Mouse (Mus musculus) kidney, adult 9 months (tissue): ENCODE measurements at regions not wholly inside any gene's neighbourhood (a gene's known extent, or its start where the extent isn't known, plus 50 kb on each side); places are given as distances from the start of the nearest gene placed in this dataset.
A peak's percentile ranks its signal among the peaks of the same experiment; 100 is the strongest.
"Not testable (repeated sequence)": the region's sequence is repeated elsewhere in the genome, so short reads cannot be mapped to it uniquely, and the experiment has no call there.

ENCODE experiments used
- DNase-seq: peaks from one replicate; pipeline ENCODE4 v3.0.0; 2022

DNA sequence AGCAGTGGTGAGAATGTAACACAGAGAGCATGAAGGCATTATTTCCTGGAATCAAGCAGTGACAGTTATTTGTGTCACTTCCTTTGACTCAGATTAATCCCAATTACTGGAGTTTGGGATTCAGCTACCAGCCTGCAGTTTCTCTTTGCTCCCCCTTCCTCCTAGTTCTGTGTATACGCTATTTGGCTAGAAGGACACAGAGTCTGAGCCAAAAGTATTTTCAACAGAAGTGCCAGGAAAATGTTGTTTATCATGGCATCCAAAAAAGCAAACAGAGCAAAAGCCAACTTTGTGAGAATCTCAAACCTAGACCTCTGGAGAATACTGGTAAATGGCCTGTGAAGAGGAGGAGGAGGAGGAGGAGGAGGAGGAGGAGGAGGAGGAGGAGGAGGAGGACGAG lies 600.4 kb downstream of the Crisp4 start:
- no peak for DNase-seq

DNA sequence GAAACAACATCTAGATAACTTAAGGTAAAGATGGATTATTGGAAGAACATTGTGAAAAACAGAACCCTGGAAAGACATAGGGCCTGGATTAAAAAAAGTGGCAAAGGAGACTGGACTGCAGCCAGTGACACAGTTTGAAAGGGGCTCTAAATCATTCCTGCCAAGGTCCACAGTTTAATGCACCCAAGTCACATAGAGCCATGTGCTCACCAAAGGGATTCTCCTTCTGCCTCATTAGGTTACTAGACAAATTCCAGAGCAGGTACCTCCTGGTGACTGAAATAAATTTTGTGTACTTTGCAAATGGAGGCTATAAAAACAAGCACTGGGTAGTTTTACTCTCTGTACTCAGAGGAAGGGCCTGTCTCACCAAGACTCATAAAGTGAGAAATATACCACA lies 607.5 kb downstream of the Crisp4 start:
- no peak for DNase-seq

DNA sequence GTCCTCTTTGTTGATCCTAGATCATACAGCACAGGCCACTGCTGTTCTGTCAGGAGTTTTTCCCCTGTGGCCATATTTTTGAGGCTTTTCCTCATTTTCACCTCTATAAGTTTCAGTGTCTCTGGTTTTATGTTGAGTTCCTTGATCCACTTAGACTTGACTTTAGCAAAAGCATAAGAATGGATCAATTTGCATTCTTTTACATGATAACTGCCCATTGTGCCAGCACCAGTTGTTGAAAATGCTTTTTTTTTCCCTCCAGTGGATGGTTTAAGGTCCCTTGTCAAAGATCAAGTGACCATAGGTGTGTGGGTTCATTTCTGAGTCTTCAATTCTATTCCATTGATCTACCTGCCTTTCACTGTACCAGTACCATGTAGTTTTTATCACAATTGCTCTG lies 614.4 kb downstream of the Crisp4 start:
- DNase-seq: not testable (repeated sequence)

DNA sequence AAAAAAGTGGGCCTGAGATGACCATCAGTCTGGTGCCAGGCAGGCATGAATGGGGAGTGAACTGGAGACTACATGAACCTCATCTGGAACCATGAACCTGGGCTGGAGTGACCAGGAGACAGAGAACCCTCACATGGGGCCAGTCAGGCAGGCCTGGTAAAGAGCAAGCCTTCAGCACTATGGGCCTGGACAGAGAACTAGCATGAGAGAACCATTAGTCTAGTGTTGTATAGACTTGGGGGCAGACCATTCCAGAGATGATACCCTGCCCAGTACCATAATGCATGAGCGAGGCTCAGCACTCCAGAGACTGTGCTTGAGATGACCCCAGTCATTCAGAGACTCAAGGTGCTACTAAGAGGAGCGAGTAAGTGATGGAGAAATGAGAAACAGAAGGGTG lies 625.6 kb downstream of the Crisp4 start:
- DNase-seq: no peak

DNA sequence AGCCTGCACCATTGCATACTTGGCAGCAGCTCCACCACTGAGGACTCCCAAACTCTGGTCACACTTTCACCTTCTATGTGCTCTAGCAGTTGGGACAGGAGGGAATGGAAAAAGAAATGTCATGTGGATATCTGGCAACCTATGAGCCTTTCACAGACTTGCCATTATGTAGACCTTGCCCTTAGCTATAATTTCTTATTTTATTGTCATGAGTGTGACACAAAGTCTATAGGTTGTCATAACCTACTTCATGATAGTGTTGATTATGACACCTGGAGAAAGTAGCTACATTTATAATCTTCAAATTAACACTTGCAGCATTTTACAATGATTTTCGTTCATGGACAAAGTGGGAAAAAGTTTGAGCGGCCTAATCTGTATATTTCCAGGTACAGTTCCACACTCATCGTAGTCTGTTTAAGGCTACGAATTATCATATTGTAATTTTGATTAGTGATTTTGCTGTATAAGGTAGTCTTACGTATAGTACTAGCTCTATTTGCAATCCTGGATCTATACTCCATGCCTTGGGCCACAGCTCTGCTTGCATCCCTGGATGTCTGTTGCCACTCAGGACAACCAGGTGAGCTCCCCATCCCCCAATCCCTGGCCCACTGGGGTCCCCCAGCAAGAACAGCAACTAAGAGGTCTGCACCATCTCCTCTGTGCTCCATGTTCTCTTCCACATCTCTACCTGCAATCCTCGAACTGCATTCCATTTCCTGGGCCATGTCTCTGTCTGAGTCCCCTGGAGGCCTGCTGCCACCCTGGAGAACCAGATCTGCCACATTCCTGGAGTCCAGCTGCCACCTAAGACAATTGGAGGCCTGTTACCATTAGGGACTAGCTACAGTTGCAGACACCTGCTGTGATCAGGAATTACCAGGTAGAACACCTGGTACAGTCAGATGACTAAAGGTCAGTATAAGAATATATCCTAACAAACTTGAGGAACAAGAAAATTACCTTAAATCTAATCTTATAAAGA lies 639.3 kb downstream of the Crisp4 start:
- DNase-seq: no peak

DNA sequence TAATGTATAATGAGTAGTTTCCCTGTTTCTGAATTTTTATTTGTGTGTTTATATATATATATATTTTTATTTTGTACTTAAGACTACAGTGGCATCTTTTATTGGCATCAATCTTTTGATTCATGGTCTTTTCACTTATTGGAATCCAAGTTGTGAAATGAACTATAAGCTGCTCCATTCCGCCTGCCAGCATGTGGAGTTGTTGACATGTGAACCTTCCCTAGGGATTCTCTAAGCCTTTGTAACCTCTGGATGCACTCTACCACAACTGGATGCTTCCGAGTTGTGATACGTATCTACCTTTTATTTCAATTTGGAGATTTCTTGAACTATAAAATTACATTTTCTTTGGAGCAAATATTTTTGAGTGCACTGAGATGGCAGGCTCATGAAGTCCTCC lies 652.1 kb downstream of the Crisp4 start:
- no peak for DNase-seq

DNA sequence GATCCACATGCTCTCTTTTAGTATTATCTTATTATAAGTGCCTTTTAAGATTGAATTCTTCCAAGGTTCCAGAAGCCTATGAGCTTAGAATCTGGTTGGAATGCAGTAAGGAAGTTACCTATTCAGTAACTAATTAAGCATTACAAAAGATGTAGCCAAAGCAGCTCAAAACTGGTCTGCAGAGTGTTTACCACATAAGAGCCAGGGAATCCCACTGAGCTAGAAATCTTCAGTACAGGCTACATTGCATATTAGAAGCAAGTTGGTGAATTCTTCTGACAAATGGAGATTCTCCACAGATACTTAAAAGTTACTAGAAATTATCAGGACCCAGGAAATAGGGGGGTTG lies 655.9 kb downstream of the Crisp4 start:
- not testable (repeated sequence) for DNase-seq

DNA sequence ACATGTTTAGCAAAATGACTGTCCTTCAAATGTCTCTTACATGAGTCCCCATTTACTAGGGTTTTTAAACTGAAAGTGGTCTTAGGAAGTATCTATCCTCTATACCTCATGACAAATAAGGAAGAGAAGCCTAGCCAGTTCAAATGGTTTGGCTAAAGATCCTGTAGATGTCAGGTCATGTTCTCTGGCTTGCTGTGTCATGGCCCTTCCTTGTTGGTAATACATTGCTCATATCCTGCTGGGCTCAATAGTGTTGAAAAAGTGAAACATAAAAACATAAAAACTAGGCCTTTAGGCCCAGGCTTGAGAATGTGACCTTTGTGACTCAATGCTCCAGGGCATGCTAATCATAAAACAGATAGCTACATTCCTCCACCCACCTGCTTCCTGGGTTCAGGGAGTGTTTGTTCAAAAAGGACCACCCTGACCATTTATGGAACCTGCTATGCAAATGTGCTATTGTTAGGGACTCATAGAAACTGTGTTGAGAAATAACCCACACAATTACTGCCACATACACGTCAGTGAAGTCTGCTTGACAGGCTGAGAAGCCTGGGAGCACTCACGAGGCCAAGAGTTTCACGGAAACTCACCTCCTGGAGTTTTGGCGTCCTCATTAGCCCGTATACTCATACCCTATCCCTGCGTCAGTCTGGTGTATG lies 656.4 kb downstream of the Crisp4 start:
- DNase-seq: not testable (repeated sequence)

DNA sequence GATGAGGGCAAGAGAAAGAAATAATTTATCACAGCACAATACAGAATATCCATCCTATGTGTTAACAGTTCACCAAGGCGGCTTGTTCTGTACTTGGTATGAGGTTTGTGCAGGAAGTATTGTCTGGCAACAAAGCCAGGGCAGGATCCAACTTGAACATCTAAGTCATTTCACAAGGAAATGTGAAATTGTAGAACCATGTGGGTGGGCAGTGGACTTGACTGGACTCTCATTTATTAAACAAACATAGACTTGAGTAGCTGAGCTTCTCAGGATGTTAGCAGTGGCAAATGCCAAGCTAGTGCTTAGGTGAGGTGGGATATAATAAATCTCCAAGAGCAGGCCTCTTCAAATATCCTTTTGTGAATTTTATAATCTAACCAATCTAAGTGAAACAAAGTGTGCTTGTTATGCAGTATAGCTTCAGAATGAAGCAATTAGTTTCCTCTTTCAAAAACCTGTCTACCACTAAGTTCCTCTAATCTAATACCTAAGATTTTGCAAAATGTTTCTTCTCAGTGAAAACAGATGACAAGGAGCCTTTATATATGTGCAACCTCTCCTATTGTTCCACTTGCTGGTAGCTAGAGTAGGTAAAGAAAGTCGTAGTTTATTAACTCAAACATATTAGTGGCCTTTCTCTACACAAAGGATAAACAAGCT lies 694.4 kb downstream of the Crisp4 start:
- DNase-seq: no peak

DNA sequence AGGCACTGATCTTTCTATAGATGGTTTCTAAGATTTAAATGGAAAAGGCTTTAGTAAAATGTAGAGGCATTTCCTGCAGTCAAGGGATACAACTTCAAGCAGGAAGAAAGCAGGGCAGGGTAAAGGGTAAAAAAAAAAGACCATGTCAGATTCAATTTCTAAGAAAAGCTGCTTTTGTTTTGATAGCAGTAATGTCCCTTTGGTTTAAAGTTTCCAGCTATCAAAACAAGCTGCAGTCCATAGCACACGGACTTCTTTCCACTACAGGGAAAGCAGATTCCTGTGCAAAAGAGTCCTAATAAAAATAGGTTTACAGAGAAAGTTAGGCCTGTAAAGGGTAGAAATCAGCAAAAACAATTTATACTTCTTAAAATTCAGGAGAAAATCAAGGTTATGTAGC lies 695.0 kb downstream of the Crisp4 start:
- peak; percentile 2 for DNase-seq

DNA sequence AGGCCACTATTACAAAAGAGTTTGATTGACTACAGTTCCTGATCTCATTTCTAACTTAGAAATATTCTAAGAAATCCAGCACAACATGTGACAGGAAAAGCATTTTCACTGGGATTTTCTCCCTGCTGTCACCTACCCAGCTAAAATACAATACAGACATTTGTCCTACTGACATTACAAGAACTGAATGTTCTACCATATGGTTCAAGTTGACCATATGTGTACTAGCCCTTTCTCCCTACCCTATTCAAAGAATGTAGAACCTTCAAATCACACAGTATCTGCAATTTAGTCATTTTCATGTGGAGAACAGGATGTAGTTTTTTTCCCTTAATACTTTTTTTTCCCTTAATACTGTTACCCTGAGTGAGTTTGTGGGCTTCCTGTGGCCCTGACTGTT lies 695.4 kb downstream of the Crisp4 start:
- DNase-seq: no peak

DNA sequence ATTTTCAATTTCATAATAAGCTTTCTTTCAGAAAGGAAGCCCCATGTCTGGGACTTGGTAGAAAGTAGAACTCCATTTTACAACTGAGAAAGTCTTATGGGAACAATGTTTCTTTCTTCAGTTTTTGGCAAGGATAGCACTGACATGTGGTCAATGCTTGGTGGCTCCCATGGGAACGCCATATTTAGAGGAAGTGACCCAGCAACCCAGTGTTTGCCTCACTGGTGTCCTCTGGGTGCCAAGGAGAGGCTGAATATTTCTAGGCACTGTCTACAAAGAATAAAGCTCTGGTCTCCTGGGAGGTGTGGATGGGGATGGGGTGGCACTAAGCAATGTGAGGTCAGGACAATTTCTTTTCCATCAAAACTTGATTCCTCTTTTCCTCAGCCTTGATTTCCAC lies 696.4 kb downstream of the Crisp4 start:
- peak; percentile 2 for DNase-seq

DNA sequence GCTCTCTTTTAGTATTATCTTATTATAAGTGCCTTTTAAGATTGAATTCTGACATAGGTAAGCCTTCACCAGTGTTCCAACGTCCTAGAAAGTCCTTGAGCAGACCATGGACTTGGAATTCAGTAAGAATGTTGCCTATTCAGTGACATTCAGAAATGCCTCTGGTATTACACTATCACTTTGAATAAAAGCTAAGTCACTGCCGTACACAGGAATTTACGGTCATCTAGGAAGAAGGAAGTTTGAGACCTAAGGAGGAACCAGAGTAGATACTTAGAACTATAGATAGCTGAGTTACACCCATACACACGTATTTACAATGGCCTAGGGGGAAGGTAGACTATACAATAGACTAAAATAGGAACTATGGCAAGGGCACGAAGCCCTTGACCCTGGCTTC lies 711.6 kb downstream of the Crisp4 start:
- not testable (repeated sequence) for DNase-seq

DNA sequence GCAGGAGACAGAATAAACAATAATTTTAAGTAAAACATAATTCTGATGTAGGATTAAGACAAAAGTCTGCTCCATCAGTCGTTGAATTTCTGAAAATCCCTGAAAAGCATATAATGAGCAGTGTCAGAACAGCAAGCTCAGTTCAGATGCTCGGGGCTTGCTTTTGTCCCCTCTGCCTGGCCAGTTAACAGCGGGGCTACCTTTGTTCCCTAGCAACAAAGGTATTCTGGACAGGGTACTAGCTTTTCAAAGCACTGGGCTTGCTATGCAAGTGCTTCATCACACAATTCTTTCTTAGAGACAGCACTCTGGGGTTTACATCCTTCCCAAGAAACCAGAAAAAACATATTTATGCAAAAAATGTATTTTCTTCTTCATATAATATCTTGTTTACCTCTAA lies 729.7 kb downstream of the Crisp4 start:
- no peak for DNase-seq

DNA sequence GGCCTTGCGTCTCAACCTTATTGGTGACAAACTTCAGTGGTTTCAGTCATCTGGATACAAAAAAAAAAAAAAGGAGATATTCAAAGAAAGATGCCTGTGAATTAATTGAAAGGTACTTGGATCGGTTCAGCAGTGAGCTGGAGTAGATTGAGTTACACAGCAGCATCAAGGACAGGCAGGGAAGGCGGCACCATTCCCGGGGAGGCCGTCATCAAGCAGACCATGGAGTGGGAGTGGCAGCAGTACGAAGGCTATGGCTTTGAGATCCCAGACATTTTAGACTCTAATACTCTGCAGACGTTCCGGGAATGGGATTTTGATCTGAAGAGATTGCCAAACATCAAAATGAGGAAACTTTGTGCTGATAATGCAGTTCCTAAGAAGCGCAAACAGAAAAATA lies 750.8 kb downstream of the Crisp4 start:
- no peak for DNase-seq

DNA sequence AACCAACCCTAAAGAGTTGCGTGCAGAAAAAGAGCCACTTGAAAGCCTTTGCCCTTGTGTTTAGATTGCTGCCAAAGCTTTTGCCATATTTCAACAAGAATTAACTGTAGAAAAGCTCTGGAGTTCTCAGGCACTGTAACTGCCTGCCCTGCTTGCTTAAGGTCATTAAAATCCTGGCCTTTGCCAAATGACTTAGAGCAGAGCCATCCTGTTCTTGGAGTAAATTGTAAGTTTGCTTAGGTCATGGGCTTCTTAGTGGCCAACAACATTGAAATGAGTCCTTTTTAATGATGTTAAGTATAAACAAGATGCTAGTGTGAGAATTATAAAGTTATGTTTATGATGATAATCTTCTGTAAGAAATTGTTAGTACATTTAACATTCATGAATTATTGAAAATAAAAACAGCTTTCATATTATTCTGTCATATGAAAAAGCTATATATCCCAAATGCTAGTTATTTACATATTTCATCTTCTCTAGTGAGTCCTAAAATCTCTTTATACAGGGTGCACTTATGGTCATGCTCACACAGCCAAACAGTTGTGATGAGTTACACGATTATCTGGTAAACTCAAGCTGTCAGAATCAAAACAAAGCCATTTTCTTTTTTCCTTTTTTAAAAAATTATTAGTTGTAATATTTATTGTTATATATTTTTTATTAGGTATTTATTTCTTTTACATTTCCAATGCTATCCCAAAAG lies 753.4 kb downstream of the Crisp4 start:
- DNase-seq: no peak

DNA sequence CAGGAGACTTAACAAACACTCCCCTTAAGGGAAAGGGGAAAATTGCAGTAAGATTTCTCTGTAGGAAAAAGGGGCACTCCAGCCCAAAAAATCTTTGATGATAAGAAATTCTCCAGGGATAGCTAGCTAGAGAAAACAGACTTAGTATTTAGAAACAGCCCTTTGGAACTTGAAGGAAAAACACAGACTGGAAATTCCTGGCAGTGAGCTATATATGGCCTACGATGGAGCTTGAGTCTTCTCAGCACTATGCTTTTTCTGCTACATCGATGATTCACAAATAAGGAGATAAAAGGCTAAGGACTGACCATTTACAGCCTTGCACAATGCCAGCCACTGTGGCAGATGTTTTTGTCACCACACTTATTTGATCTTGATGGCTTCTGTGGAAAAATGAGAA lies 768.1 kb downstream of the Crisp4 start:
- DNase-seq: no peak

DNA sequence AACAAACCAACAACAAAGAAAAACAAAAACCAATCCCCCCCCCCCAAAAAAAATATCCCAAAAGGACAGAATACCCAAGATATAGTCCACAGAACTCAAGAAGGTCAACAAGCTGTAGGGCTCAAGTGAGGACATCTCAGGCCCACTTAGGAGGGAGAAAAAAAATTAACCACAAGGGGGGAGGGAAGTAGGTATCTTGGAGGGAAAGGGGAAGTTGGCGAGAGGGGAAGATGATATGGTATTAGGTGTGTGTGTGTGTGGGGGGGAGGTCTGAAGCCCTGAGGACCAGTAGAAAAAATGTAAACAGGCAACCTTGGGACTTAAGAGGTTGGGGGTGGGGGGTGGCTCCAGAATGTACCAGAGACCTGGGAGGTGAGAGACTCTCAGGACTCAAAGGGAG lies 797.4 kb downstream of the Crisp4 start:
- no peak for DNase-seq

DNA sequence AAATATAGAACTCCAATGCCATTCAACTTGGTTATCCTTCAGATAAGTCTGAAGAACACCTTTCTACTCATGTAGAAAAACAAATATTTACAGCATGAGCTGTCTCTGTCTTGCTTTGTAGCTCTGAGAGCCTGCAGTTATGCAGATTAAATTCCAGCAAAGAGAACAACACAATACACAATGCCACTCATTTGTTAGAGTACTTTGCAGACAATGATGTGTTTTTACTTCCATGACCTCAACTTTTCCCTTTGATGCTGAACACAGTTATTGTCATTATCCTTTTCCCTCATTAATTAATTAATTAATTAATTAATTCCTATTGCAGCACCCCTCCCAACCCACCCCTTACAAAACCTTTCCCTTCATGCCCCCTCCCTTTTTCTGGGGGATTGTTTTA lies 807.9 kb downstream of the Crisp4 start:
- no peak for DNase-seq

DNA sequence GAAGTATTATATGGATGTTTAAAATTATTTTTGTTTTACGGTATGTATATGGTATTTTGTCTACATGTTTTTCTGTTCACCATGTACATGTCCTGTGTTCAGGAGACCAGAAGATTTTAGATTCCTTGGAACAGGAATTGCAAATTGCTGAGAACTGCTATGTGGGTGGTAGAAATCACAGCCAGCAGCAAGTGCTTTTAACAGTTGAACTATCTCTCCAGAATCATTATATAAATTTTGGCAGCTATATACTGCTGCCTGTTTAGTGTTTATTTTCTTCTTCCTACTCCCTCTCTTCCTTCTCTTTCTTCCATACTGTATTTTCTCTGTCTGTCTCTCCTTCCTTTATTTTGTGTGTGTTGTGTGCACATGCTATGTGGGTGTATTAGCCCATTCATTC lies 834.3 kb downstream of the Crisp4 start:
- not testable (repeated sequence) for DNase-seq

DNA sequence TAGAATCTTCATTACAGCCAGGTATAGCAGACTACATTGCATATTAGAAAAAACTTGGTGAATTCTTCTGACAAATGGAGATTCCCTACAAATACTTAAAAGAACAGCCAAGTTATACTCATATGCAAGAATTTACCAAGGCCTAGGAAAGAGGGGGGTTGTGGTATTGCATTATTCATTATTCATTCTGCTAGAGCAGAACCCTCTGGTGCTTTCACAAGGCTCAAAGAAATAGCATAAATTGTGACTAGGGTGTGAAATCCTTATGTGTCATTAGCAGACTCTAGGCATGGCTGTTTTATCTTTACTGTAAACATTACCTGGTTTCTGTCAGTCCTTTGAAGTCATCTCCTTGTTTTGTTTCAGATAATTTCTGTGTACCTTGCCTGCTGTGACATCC lies 835.8 kb downstream of the Crisp4 start:
- not testable (repeated sequence) for DNase-seq
